Mouse (Mus musculus): Measurements from ENCODE around the gene Sept8. TPM values are rescaled to one million over a fixed set of nuclear protein-coding genes. Genes with fewer than 3 reads are reported as not detected.
A peak's percentile ranks its signal among the peaks of the same experiment; 100 is the strongest.

Gene Sept8
- polyA plus RNA-seq, 1 experiment from 2014 or later = 25.1 TPM

- WGBS = 41% methylated on average over 6 of the region's 6 CpGs
- Histone ChIP-seq H3K27me3 (replicated peaks) (no peaks in the 10 kb centered on the region), H3K36me3 (peaks cover 13% of the 10 kb centered on the region), H3K27ac (ENCODE audit: poor library complexity, severe bottlenecking) (no peak overlapping the region), H3K4me3 (no peak overlapping the region), H3K4me2 (peak overlapping the region; percentile 26), H3K9ac (no peak overlapping the region), H3K9me3 (replicated peaks) (no peaks in the 10 kb centered on the region), H3K4me1 (replicated peaks) (peaks cover 55% of the 10 kb centered on the region)
- ATAC-seq (ENCODE audit: insufficient number of reproducible peaks, low FRiP score) = no peak
Observed at GRCm38 (mm10) chr11:53529253-53529557, 10.1 kb downstream of the Sept8 start.

DNA sequence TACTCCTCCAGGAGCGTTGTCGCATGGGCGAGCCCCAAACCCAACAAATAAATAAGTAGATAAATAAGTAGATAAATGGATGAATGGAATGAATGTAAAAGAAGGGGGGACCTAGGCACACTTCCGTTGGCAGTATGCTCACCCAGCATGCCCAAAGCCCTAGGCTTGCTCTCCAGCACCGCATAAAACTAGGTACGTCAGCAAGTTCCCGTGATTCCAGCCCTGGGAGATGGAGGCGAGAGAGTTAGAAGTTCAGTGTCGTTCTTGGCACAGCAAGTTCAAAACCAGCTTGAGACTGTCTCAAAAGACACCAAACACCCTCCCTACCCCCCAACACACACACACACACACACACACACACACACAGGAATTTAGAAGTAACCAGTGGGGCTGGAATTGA, 10.9 kb downstream of the Sept8 start:
- Histone ChIP-seq H3K9me3 (replicated peaks) (no peaks in the 10 kb centered on the region), H3K36me3 (peaks cover 21% of the 10 kb centered on the region), H3K4me1 (replicated peaks) (peaks cover 50% of the 10 kb centered on the region), H3K9ac (no peak overlapping the region), H3K4me3 (no peak overlapping the region), H3K27ac (ENCODE audit: poor library complexity, severe bottlenecking) (no peak overlapping the region), H3K4me2 (no peak overlapping the region), H3K27me3 (replicated peaks) (no peaks in the 10 kb centered on the region)
- 70% methylated on average over 9 of the region's 9 CpGs for WGBS
- ATAC-seq (ENCODE audit: insufficient number of reproducible peaks, low FRiP score) = no peak

- H3K9ac ChIP-seq = no peak overlapping the region
- no peak overlapping the region for H3K27ac ChIP-seq (ENCODE audit: poor library complexity, severe bottlenecking)
- no peak for ATAC-seq (ENCODE audit: insufficient number of reproducible peaks, low FRiP score)
- 88% methylated on average over 10 of the region's 10 CpGs for WGBS
- no peaks in the 10 kb centered on the region for H3K9me3 ChIP-seq (replicated peaks)
- no peak overlapping the region for H3K4me3 ChIP-seq
- peaks cover 33% of the 10 kb centered on the region for H3K4me1 ChIP-seq (replicated peaks)
- peaks cover 38% of the 10 kb centered on the region for H3K36me3 ChIP-seq
- no peaks in the 10 kb centered on the region for H3K27me3 ChIP-seq (replicated peaks)
- no peak overlapping the region for H3K4me2 ChIP-seq
Observed at GRCm38 (mm10) chr11:53531578-53532230, 12.6 kb downstream of the Sept8 start.

DNA sequence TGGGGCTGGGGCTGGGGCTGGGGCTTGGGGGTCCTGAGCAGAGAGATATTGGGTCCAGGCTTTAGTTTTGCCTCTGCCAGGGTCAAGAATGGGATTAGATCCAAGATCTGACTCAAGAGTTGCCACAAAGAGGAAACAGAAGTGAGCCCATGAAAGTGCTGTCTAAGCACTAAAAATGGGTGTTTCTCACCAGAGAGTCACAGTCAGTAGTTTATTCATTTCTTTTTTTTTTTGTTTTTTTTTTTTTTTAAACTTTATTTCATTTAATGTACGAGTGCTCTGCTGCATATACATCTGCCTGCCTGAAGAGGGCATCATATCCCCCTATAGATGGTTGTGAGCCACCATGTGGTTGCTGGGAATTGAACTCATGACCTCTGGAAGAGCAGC, 13.2 kb downstream of the Sept8 start:
- no peak for ATAC-seq (ENCODE audit: insufficient number of reproducible peaks, low FRiP score)
- no peak overlapping the region for H3K4me2 ChIP-seq
- H3K4me1 ChIP-seq (replicated peaks) = peaks cover 31% of the 10 kb centered on the region
- no peaks in the 10 kb centered on the region for H3K27me3 ChIP-seq (replicated peaks)
- no peak overlapping the region for H3K27ac ChIP-seq (ENCODE audit: poor library complexity, severe bottlenecking)
- 88% methylated on average over 1 of the region's 1 CpGs for WGBS
- H3K9me3 ChIP-seq (replicated peaks) = no peaks in the 10 kb centered on the region
- no peak overlapping the region for H3K9ac ChIP-seq
- no peak overlapping the region for H3K4me3 ChIP-seq
- H3K36me3 ChIP-seq = peaks cover 43% of the 10 kb centered on the region

- no peak overlapping the region for H3K9ac ChIP-seq
- H3K4me3 ChIP-seq = no peak overlapping the region
- H3K4me1 ChIP-seq (replicated peaks) = peaks cover 7% of the 10 kb centered on the region
- 74% methylated on average over 15 of the region's 15 CpGs for WGBS
- ATAC-seq (ENCODE audit: insufficient number of reproducible peaks, low FRiP score) = no peak
- peaks cover 79% of the 10 kb centered on the region for H3K36me3 ChIP-seq
- no peaks in the 10 kb centered on the region for H3K9me3 ChIP-seq (replicated peaks)
- H3K4me2 ChIP-seq = no peak overlapping the region
- H3K27ac ChIP-seq (ENCODE audit: poor library complexity, severe bottlenecking) = no peak overlapping the region
- H3K27me3 ChIP-seq (replicated peaks) = no peaks in the 10 kb centered on the region
Observed at GRCm38 (mm10) chr11:53539002-53539491, 20.0 kb downstream of the Sept8 start.

GRCm38 (mm10) chr11:53540394-53540793, 21.3 kb downstream of the Sept8 start:
- WGBS = 91% methylated on average over 3 of the region's 3 CpGs
- H3K36me3 ChIP-seq = peaks cover 66% of the 10 kb centered on the region
- H3K4me3 ChIP-seq = no peak overlapping the region
- ATAC-seq (ENCODE audit: insufficient number of reproducible peaks, low FRiP score) = no peak
- no peak overlapping the region for H3K4me2 ChIP-seq
- H3K9me3 ChIP-seq (replicated peaks) = no peaks in the 10 kb centered on the region
- H3K27me3 ChIP-seq (replicated peaks) = no peaks in the 10 kb centered on the region
- peaks cover 7% of the 10 kb centered on the region for H3K4me1 ChIP-seq (replicated peaks)
- no peak overlapping the region for H3K27ac ChIP-seq (ENCODE audit: poor library complexity, severe bottlenecking)
- no peak overlapping the region for H3K9ac ChIP-seq

GRCm38 (mm10) chr11:53541222-53541621, 22.2 kb downstream of the Sept8 start:
- no peak overlapping the region for H3K4me2 ChIP-seq
- H3K9me3 ChIP-seq (replicated peaks) = no peaks in the 10 kb centered on the region
- no peaks in the 10 kb centered on the region for H3K27me3 ChIP-seq (replicated peaks)
- ATAC-seq (ENCODE audit: insufficient number of reproducible peaks, low FRiP score) = no peak
- H3K4me3 ChIP-seq = no peak overlapping the region
- no peak overlapping the region for H3K9ac ChIP-seq
- WGBS = 82% methylated on average over 11 of the region's 11 CpGs
- no peak overlapping the region for H3K27ac ChIP-seq (ENCODE audit: poor library complexity, severe bottlenecking)
- H3K4me1 ChIP-seq (replicated peaks) = peaks cover 7% of the 10 kb centered on the region
- peaks cover 57% of the 10 kb centered on the region for H3K36me3 ChIP-seq

DNA sequence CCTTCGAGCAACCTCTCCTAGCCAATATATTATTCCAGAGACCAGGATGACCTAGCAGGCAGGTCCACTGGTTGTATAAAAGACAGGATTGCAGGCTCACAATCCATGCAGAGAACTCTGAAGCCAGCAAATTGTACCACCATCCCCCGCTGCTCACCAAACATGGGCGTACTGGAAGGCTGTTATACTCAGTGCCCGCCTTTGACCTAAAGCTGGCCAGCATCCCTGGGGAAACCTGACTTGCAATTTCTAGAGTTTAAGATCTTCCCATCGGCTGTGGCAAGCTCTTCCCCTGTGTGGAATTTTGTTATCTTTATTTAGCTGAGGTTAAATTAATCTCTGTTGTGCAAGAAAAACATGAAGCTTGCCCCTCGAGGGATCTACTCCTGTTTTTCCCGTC, 24.0 kb downstream of the Sept8 start:
- H3K27ac ChIP-seq (ENCODE audit: poor library complexity, severe bottlenecking) = no peak overlapping the region
- peaks cover 17% of the 10 kb centered on the region for H3K4me1 ChIP-seq (replicated peaks)
- H3K36me3 ChIP-seq = peaks cover 40% of the 10 kb centered on the region
- WGBS = 59% methylated on average over 7 of the region's 7 CpGs
- H3K4me3 ChIP-seq = no peak overlapping the region
- no peak overlapping the region for H3K9ac ChIP-seq
- H3K4me2 ChIP-seq = no peak overlapping the region
- ATAC-seq (ENCODE audit: insufficient number of reproducible peaks, low FRiP score) = no peak
- no peaks in the 10 kb centered on the region for H3K9me3 ChIP-seq (replicated peaks)
- no peaks in the 10 kb centered on the region for H3K27me3 ChIP-seq (replicated peaks)

- H3K9me3 ChIP-seq (replicated peaks) = no peaks in the 10 kb centered on the region
- no peak overlapping the region for H3K4me3 ChIP-seq
- no peaks in the 10 kb centered on the region for H3K27me3 ChIP-seq (replicated peaks)
- H3K4me2 ChIP-seq = no peak overlapping the region
- peaks cover 10% of the 10 kb centered on the region for H3K36me3 ChIP-seq
- peaks cover 18% of the 10 kb centered on the region for H3K4me1 ChIP-seq (replicated peaks)
- no peak overlapping the region for H3K27ac ChIP-seq (ENCODE audit: poor library complexity, severe bottlenecking)
- no peak for ATAC-seq (ENCODE audit: insufficient number of reproducible peaks, low FRiP score)
- no peak overlapping the region for H3K9ac ChIP-seq
- 68% methylated on average over 6 of the region's 6 CpGs for WGBS
Observed at GRCm38 (mm10) chr11:53546271-53546670, 27.2 kb downstream of the Sept8 start.

- no peak overlapping the region for H3K9ac ChIP-seq
- H3K36me3 ChIP-seq = no peaks in the 10 kb centered on the region; the same call in 1 of the 2 replicates
- WGBS = 46% methylated on average over 6 of the region's 6 CpGs
- H3K4me3 ChIP-seq = no peak overlapping the region
- H3K4me1 ChIP-seq (replicated peaks) = peaks cover 18% of the 10 kb centered on the region
- no peaks in the 10 kb centered on the region for H3K9me3 ChIP-seq (replicated peaks)
- no peak overlapping the region for H3K27ac ChIP-seq (ENCODE audit: poor library complexity, severe bottlenecking)
- H3K27me3 ChIP-seq (replicated peaks) = no peaks in the 10 kb centered on the region
- ATAC-seq (ENCODE audit: insufficient number of reproducible peaks, low FRiP score) = no peak
- no peak overlapping the region for H3K4me2 ChIP-seq
Observed at GRCm38 (mm10) chr11:53547566-53547965, 28.5 kb downstream of the Sept8 start.

- Histone ChIP-seq H3K27me3 (replicated peaks) (no peaks in the 10 kb centered on the region), H3K4me1 (replicated peaks) (peaks cover 13% of the 10 kb centered on the region), H3K36me3 (no peaks in the 10 kb centered on the region), H3K9ac (no peak overlapping the region), H3K4me2 (no peak overlapping the region), H3K4me3 (no peak overlapping the region), H3K27ac (ENCODE audit: poor library complexity, severe bottlenecking) (no peak overlapping the region), H3K9me3 (replicated peaks) (0 out of 2 replicates have a peak, but pooled peaks cover 3% of the 10 kb centered on the region)
- WGBS = 79% methylated on average over 19 of the region's 19 CpGs
- no peak for ATAC-seq (ENCODE audit: insufficient number of reproducible peaks, low FRiP score)
Observed at GRCm38 (mm10) chr11:53548036-53548605, 29.1 kb downstream of the Sept8 start.

GRCm38 (mm10) chr11:53550714-53551113, 31.7 kb downstream of the Sept8 start:
- no peaks in the 10 kb centered on the region for H3K27me3 ChIP-seq (replicated peaks)
- ATAC-seq (ENCODE audit: insufficient number of reproducible peaks, low FRiP score) = no peak
- no peak overlapping the region for H3K9ac ChIP-seq
- H3K27ac ChIP-seq (ENCODE audit: poor library complexity, severe bottlenecking) = no peak overlapping the region
- H3K4me1 ChIP-seq (replicated peaks) = peaks cover 12% of the 10 kb centered on the region
- 0 out of 2 replicates have a peak, but pooled peaks cover 4% of the 10 kb centered on the region for H3K9me3 ChIP-seq (replicated peaks)
- no peak overlapping the region for H3K4me3 ChIP-seq
- WGBS = 87% methylated on average over 1 of the region's 1 CpGs
- no peaks in the 10 kb centered on the region for H3K36me3 ChIP-seq
- no peak overlapping the region for H3K4me2 ChIP-seq
